Mouse (Mus musculus): Measurements from ENCODE around the gene Acmsd.

GRCm38 (mm10) chr1:127755806-127756205 lies 26.6 kb downstream of the Acmsd start:
- no peak for TF ChIP-seq EP300 (IDR thresholded peaks at IDR 0.05)
- no peak for TF ChIP-seq CTCF (IDR thresholded peaks at IDR 0.05)

Measured in lung, postnatal 0 days (tissue).